Mouse (Mus musculus) Patski (cell line): Measurements from ENCODE around the gene Sowahc. TPM values are rescaled to one million over a fixed set of nuclear protein-coding genes. Genes with fewer than 3 reads are reported as not detected.

Experiments used
- ATAC-seq: fragments of 100-300 bp; one replicate; pipeline ENCODE4 v1.8.0; 2021
- CTCF ChIA-PET: fragments of 350-600 bp; sonication (Branson Sonifier 250); formaldehyde crosslinking; loops from one replicate; lab custom pipeline; 2022; ENCODE audit warnings: inconsistent platforms; lab: Charles Lee
- POLR2A ChIA-PET: fragments of 350-600 bp; sonication (Branson Sonifier 250); formaldehyde crosslinking; loops from one replicate; lab custom pipeline; 2022; ENCODE audit warnings: antibody characterized with exemption, inconsistent platforms; lab: Charles Lee
- DNase-seq: peaks from one replicate; pipeline ENCODE4 v3.0.0-alpha.2; 2011; ENCODE audit warnings: low read depth, low spot score
- H3K27me3 ChIP-seq: fragments of 371-371 bp; one replicate; pipeline ENCODE4 v1.5.1; 2021
- CTCF ChIP-seq: fragments of 100-300 bp; IDR thresholded peaks from one replicate; pipeline ENCODE4 v1.5.1; 2021
- in situ Hi-C: fragments of 300-500 bp; cut with MboI; formaldehyde crosslinking; loops from 3 replicates; pipeline ENCODE4 v1.11.1; 2018; ENCODE audit warnings: low pct_unique_long_range_greater_than_20kb, mixed read lengths
- polyA plus RNA-seq: library from polyadenylated mRNA; unstranded; gene quantifications from one replicate; pipeline ENCODE4 v1.2.3, GENCODE M21; 2021

Gene Sowahc
- polyA plus RNA-seq, 1 experiment from 2014 or later, result 5.9 TPM

GRCm38 (mm10) chr10:59268754-59269153 lies 47.0 kb downstream of the Sowahc start:
- ATAC-seq (no peak), DNase-seq (no peak)
- in situ Hi-C loops, result no loop called here
- H3K27me3 ChIP-seq, result no peaks in the 10 kb centered on the region
- CTCF ChIA-PET, result interaction anchor here (1.2 to 2.0 kb wide), 2 partner anchors 13 to 27 kb away, joined by 3 to 6 read pairs; no protein-coding TSS in a partner anchor
- POLR2A ChIA-PET, result interaction anchor here (0.6 kb wide), 1 partner anchor 141 kb away, joined by 4 read pairs; no protein-coding TSS in a partner anchor
- no peak for TF ChIP-seq CTCF

GRCm38 (mm10) chr10:59275745-59276144 lies 54.0 kb downstream of the Sowahc start:
- DNase-seq (no peak), ATAC-seq (no peak)
- no peaks in the 10 kb centered on the region for H3K27me3 ChIP-seq
- ChIA-PET CTCF (no interaction called here), POLR2A (interaction anchor here (0.6 kb wide), 1 partner anchor 458 kb away, joined by 5 read pairs; no protein-coding TSS in a partner anchor)
- in situ Hi-C loops, result no loop called here
- TF ChIP-seq CTCF, result no peak

Other genes with a start within 250 kb of the Sowahc start
- gene Sept10, start 106 bp upstream of the Sowahc start, polyA plus RNA-seq, result 47.3 TPM
- gene P4ha1, start 101.3 kb downstream of the Sowahc start, polyA plus RNA-seq, result 174 TPM
- 0.96 TPM for gene Gm10273, start 173.7 kb downstream of the Sowahc start, polyA plus RNA-seq
- not detected for gene Pla2g12b, start 181.7 kb downstream of the Sowahc start, polyA plus RNA-seq
- gene Oit3, start 219.8 kb downstream of the Sowahc start, polyA plus RNA-seq, result 1.2 TPM